Mouse (Mus musculus) liver, postnatal 0 days (tissue): ENCODE measurements around the gene Gm18336.

Source experiments
- CTCF ChIP-seq: sonication (generic); IDR thresholded peaks from 2 replicates; pipeline ENCODE4 v1.5.1; 2016; ENCODE audit warnings: antibody characterized with exemption, low read depth
- EP300 ChIP-seq: IDR thresholded peaks from 2 replicates; pipeline ENCODE4 v1.6.1; 2016; ENCODE audit warnings: antibody characterized with exemption, low read depth, mild to moderate bottlenecking

- no peak for TF ChIP-seq EP300
- no peak for TF ChIP-seq CTCF
Measured at GRCm38 (mm10) chrX:73384924-73385323, 13.6 kb downstream of the Gm18336 start.
